Mouse (Mus musculus): ENCODE measurements around the gene Itga9. TPM values are rescaled to one million over a fixed set of nuclear protein-coding genes. Genes with fewer than 3 reads are reported as not detected.

Itga9 gene
- polyA plus RNA-seq, 1 experiment: 2.3 TPM

- H3K4me1 ChIP-seq (ENCODE audit: control insufficient read depth, insufficient read depth, insufficient read length, low read length): peaks cover 4% of the 10 kb centered on the region; the same call in 1 of the 2 replicates
- H3K27ac ChIP-seq (replicated peaks; ENCODE audit: low read depth, low read length): no peak overlapping the region
- no peak overlapping the region for H3K4me3 ChIP-seq (ENCODE audit: insufficient read depth, low read depth, low read length)
Observed at GRCm38 (mm10) chr9:118655726-118656125, 49.2 kb downstream of the Itga9 start.

GRCm38 (mm10) chr9:118658159-118658558 is 51.7 kb downstream of the Itga9 start:
- H3K4me1 ChIP-seq (ENCODE audit: control insufficient read depth, insufficient read depth, insufficient read length, low read length): peaks cover 4% of the 10 kb centered on the region; the same call in 1 of the 2 replicates
- H3K27ac ChIP-seq (replicated peaks; ENCODE audit: low read depth, low read length): no peak overlapping the region
- H3K4me3 ChIP-seq (ENCODE audit: insufficient read depth, low read depth, low read length): no peak overlapping the region

GRCm38 (mm10) chr9:118659809-118660208 is 53.3 kb downstream of the Itga9 start:
- H3K4me1 ChIP-seq (ENCODE audit: control insufficient read depth, insufficient read depth, insufficient read length, low read length): peaks cover 2% of the 10 kb centered on the region; the same call in 1 of the 2 replicates
- no peak overlapping the region for H3K27ac ChIP-seq (replicated peaks; ENCODE audit: low read depth, low read length)
- no peak overlapping the region for H3K4me3 ChIP-seq (ENCODE audit: insufficient read depth, low read depth, low read length)

GRCm38 (mm10) chr9:118660259-118660658 is 53.8 kb downstream of the Itga9 start:
- no peaks in the 10 kb centered on the region for H3K4me1 ChIP-seq (ENCODE audit: control insufficient read depth, insufficient read depth, insufficient read length, low read length)
- H3K27ac ChIP-seq (replicated peaks; ENCODE audit: low read depth, low read length): no peak overlapping the region

GRCm38 (mm10) chr9:118662026-118662425 is 55.5 kb downstream of the Itga9 start:
- Histone ChIP-seq H3K4me1 (ENCODE audit: control insufficient read depth, insufficient read depth, insufficient read length, low read length) (no peaks in the 10 kb centered on the region), H3K4me3 (ENCODE audit: insufficient read depth, low read depth, low read length) (no peak overlapping the region), H3K27ac (replicated peaks; ENCODE audit: low read depth, low read length) (no peak overlapping the region)

More at GRCm38 (mm10) chr9:118660259-118660658, 53.8 kb downstream of the Itga9 start:
- H3K4me3 ChIP-seq (ENCODE audit: insufficient read depth, low read depth, low read length): no peak overlapping the region

GRCm38 (mm10) chr9:118662476-118662875 is 56.0 kb downstream of the Itga9 start:
- no peak overlapping the region for H3K27ac ChIP-seq (replicated peaks; ENCODE audit: low read depth, low read length)
- H3K4me1 ChIP-seq (ENCODE audit: control insufficient read depth, insufficient read depth, insufficient read length, low read length): no peaks in the 10 kb centered on the region
- H3K4me3 ChIP-seq (ENCODE audit: insufficient read depth, low read depth, low read length): no peak overlapping the region

GRCm38 (mm10) chr9:118663938-118664337 is 57.4 kb downstream of the Itga9 start:
- H3K4me3 ChIP-seq (ENCODE audit: insufficient read depth, low read depth, low read length): no peak overlapping the region

GRCm38 (mm10) chr9:118666069-118666468 is 59.6 kb downstream of the Itga9 start:
- Histone ChIP-seq H3K4me3 (ENCODE audit: insufficient read depth, low read depth, low read length) (no peak overlapping the region), H3K27ac (replicated peaks; ENCODE audit: low read depth, low read length) (no peak overlapping the region)

More at GRCm38 (mm10) chr9:118663938-118664337, 57.4 kb downstream of the Itga9 start:
- H3K4me1 ChIP-seq (ENCODE audit: control insufficient read depth, insufficient read depth, insufficient read length, low read length): no peaks in the 10 kb centered on the region
- no peak overlapping the region for H3K27ac ChIP-seq (replicated peaks; ENCODE audit: low read depth, low read length)

GRCm38 (mm10) chr9:118669696-118670095 is 63.2 kb downstream of the Itga9 start:
- no peak overlapping the region for H3K4me3 ChIP-seq (ENCODE audit: insufficient read depth, low read depth, low read length)
- H3K4me1 ChIP-seq (ENCODE audit: control insufficient read depth, insufficient read depth, insufficient read length, low read length): no peaks in the 10 kb centered on the region
- no peak overlapping the region for H3K27ac ChIP-seq (replicated peaks; ENCODE audit: low read depth, low read length)

More at GRCm38 (mm10) chr9:118666069-118666468, 59.6 kb downstream of the Itga9 start:
- H3K4me1 ChIP-seq (ENCODE audit: control insufficient read depth, insufficient read depth, insufficient read length, low read length): no peaks in the 10 kb centered on the region

- no peaks in the 10 kb centered on the region for H3K4me1 ChIP-seq (ENCODE audit: control insufficient read depth, insufficient read depth, insufficient read length, low read length)
- H3K27ac ChIP-seq (replicated peaks; ENCODE audit: low read depth, low read length): 0 out of 2 replicates have a peak overlapping the region, but pooled peaks have one; percentile 34
- H3K4me3 ChIP-seq (ENCODE audit: insufficient read depth, low read depth, low read length): no peak overlapping the region
Observed at GRCm38 (mm10) chr9:118674277-118674676, 67.8 kb downstream of the Itga9 start.

- 0 out of 2 replicates have a peak overlapping the region, but pooled peaks have one; percentile 34 for H3K27ac ChIP-seq (replicated peaks; ENCODE audit: low read depth, low read length)
- H3K4me3 ChIP-seq (ENCODE audit: insufficient read depth, low read depth, low read length): no peak overlapping the region
- no peaks in the 10 kb centered on the region for H3K4me1 ChIP-seq (ENCODE audit: control insufficient read depth, insufficient read depth, insufficient read length, low read length)
Observed at GRCm38 (mm10) chr9:118674761-118675160, 68.3 kb downstream of the Itga9 start.

- no peak overlapping the region for H3K27ac ChIP-seq (replicated peaks; ENCODE audit: low read depth, low read length)
Observed at GRCm38 (mm10) chr9:118675573-118676170, 69.2 kb downstream of the Itga9 start.

GRCm38 (mm10) chr9:118676692-118677091 is 70.2 kb downstream of the Itga9 start:
- Histone ChIP-seq H3K4me3 (ENCODE audit: insufficient read depth, low read depth, low read length) (no peak overlapping the region), H3K27ac (replicated peaks; ENCODE audit: low read depth, low read length) (no peak overlapping the region), H3K4me1 (ENCODE audit: control insufficient read depth, insufficient read depth, insufficient read length, low read length) (no peaks in the 10 kb centered on the region)

More at GRCm38 (mm10) chr9:118675573-118676170, 69.2 kb downstream of the Itga9 start:
- Histone ChIP-seq H3K4me3 (ENCODE audit: insufficient read depth, low read depth, low read length) (no peak overlapping the region), H3K4me1 (ENCODE audit: control insufficient read depth, insufficient read depth, insufficient read length, low read length) (no peaks in the 10 kb centered on the region)

- Histone ChIP-seq H3K4me1 (ENCODE audit: control insufficient read depth, insufficient read depth, insufficient read length, low read length) (no peaks in the 10 kb centered on the region), H3K27ac (replicated peaks; ENCODE audit: low read depth, low read length) (no peak overlapping the region), H3K4me3 (ENCODE audit: insufficient read depth, low read depth, low read length) (no peak overlapping the region)
Observed at GRCm38 (mm10) chr9:118677349-118677748, 70.9 kb downstream of the Itga9 start.

- no peaks in the 10 kb centered on the region for H3K4me1 ChIP-seq (ENCODE audit: control insufficient read depth, insufficient read depth, insufficient read length, low read length)
- H3K4me3 ChIP-seq (ENCODE audit: insufficient read depth, low read depth, low read length): no peak overlapping the region
- no peak overlapping the region for H3K27ac ChIP-seq (replicated peaks; ENCODE audit: low read depth, low read length)
Observed at GRCm38 (mm10) chr9:118678020-118678750, 71.7 kb downstream of the Itga9 start.
